Mouse (Mus musculus): ENCODE results near the gene Tlr4. TPM values are rescaled to one million over a fixed set of nuclear protein-coding genes. Genes with fewer than 3 reads are reported as not detected.

Gene Tlr4
- 0.91 and 2.1 TPM in 2 replicates for polyA plus RNA-seq (2014; fragmentation: Nextera tagmentation; extraction: Ambion mirVana)

DNA sequence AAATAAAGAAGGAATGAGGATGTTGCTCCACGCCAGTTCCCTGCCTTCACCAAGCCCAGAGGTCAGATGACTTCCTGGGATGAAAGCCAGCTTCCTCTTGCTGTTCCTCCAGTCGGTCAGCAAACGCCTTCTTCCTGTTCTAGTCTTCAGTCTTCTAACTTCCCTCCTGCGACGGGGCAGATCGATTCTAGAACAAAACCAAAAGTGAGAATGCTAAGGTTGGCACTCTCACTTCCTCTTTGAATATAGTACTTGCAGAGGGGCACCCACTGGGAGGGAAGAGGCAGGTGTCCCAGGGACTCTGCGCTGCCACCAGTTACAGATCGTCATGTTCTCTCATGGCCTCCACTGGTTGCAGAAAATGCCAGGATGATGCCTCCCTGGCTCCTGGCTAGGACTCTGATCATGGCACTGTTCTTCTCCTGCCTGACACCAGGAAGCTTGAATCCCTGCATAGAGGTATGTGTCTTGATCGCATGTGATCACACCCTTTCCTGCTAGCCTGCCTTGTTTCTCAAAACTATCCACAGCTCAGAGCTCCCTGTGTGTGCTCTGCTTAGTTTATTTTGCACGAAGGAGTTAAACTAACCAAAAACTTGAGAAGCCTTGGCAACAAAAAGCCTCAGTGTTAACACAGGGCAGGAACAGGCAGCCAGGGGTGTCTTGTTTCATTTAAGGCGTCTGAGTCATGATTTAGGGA, at the start of gene Tlr4:
Tlr4 (plus strand) TSS at position 122 of the 700 bp plus-strand sequence.
- Histone ChIP-seq H3K4me2 (peak within 1 kb of the TSS; percentile 46), H3K4me3 (ENCODE audit: low read depth, low read length) (0 out of 2 replicates have a peak within 1 kb of the TSS, but pooled peaks have one; percentile 2), H3K9ac (peak within 1 kb of the TSS; percentile 2; the same call in 1 of the 2 replicates), H3K36me3 (ENCODE audit: insufficient read depth) (no peaks in the 10 kb centered on the region), H3K27me3 (ENCODE audit: insufficient read depth, low read length) (no peaks in the 10 kb centered on the region), H3K27ac (ENCODE audit: low read depth) (peak within 1 kb of the TSS; percentile 66; the same call in 1 of the 2 replicates), H3K4me1 (ENCODE audit: insufficient read depth) (no peaks in the 10 kb centered on the region; the same call in 1 of the 2 replicates), H3K9me3 (ENCODE audit: low read depth, low read length) (no peaks in the 10 kb centered on the region)
- ATAC-seq (ENCODE audit: insufficient read depth) (peak; percentile 75), DNase-seq (peak; percentile 71)
- 34% methylated on average over 11 of the region's 11 CpGs for WGBS
- no peak for TF ChIP-seq CTCF (IDR thresholded peaks at IDR 0.05; ENCODE audit: low read depth)

DNA sequence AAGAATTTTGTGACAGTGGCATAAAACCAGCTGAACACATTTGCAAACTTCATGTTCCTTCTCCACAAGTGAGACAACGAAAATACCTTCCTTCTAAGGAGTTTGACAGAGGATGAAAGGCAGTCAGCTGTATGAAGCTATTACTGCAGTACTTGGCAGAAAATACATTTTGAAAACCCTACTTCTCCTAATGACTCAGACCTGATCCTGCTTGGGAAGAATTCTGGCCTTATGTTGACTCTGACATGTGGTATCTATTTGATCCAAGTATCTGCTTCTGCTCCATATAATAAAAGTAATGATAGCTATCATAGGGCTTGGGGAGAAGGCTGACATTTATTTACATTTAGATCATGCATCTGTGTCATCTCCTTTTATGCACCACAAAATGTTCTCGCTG, 33.1 kb upstream of the Tlr4 start:
- WGBS, result 72% methylated on average over 2 of the region's 2 CpGs
- H3K27me3 ChIP-seq (ENCODE audit: insufficient read depth, low read length), result no peaks in the 10 kb centered on the region
- H3K4me2 ChIP-seq, result no peak overlapping the region
- no peak for DNase-seq
- no peaks in the 10 kb centered on the region for H3K9me3 ChIP-seq (ENCODE audit: low read depth, low read length)
- H3K36me3 ChIP-seq (ENCODE audit: insufficient read depth), result no peaks in the 10 kb centered on the region
- no peak for ATAC-seq (ENCODE audit: insufficient read depth)
- no peak overlapping the region for H3K4me3 ChIP-seq (ENCODE audit: low read depth, low read length)
- H3K9ac ChIP-seq, result no peak overlapping the region
- no peak for TF ChIP-seq CTCF (IDR thresholded peaks at IDR 0.05; ENCODE audit: low read depth)
- H3K4me1 ChIP-seq (ENCODE audit: insufficient read depth), result no peaks in the 10 kb centered on the region
- no peak overlapping the region for H3K27ac ChIP-seq (ENCODE audit: low read depth)

DNA sequence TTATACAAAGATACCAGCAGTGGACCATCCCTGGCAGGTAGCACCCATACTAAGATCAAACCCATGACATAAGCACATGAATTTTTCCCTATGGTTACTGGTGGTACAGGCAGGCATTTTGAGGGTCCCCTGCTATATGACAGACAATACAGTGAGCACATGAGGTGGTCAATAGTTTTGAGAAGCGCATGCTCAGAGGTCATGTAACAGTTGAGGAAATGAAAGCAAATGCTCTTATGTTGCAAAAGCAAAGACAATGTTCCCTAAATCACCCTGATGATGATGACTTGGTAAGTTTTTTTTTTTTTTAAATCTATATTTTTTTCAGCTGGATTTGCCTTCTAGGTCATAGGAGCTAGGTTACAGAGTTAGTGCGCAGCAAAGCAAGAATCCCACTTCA, 30.7 kb upstream of the Tlr4 start:
- no peak for DNase-seq
- no peak for TF ChIP-seq CTCF (IDR thresholded peaks at IDR 0.05; ENCODE audit: low read depth)
- H3K4me2 ChIP-seq, result no peak overlapping the region
- no peaks in the 10 kb centered on the region for H3K4me1 ChIP-seq (ENCODE audit: insufficient read depth)
- no peak overlapping the region for H3K9ac ChIP-seq
- no peaks in the 10 kb centered on the region for H3K9me3 ChIP-seq (ENCODE audit: low read depth, low read length)
- H3K27ac ChIP-seq (ENCODE audit: low read depth), result no peak overlapping the region
- no peak overlapping the region for H3K4me3 ChIP-seq (ENCODE audit: low read depth, low read length)
- 97% methylated on average over 2 of the region's 2 CpGs for WGBS
- no peaks in the 10 kb centered on the region for H3K36me3 ChIP-seq (ENCODE audit: insufficient read depth)
- ATAC-seq (ENCODE audit: insufficient read depth), result no peak
- no peaks in the 10 kb centered on the region for H3K27me3 ChIP-seq (ENCODE audit: insufficient read depth, low read length)

DNA sequence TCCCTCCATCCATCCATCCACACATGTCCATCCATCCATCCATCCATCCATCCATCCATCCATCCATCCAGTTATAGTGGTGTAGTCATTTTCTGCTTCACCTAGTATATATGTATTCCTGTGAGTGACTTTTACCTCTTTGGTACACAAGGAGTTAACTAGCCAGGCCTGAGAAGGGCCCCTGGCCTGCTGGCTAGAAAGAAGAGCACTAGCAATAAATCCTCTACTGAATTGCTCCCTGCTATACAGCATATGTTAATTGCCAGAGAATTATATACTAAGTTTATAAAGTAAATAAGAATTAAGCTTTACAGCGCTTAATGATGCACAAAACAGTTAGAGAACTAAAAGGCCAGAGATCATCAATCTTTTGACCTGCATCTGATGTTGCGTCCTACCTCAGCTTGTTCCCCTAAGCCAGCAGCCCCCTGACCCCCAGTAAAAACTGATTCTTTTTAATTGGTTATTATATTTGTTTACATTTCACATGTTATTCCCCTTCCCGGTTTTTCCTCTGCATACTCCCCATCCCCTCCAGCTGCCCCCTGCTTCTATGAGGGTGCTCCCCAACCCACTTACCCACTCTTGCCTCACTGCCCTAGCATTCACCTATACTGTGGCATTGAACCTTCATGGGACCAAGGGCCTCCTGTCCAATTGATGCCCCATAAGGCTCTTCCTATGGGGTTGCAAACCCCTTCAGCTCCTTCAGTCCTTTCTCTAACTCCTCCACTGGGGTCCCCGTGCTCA, 22.7 kb upstream of the Tlr4 start:
- Histone ChIP-seq H3K36me3 (ENCODE audit: insufficient read depth) (no peaks in the 10 kb centered on the region), H3K4me3 (ENCODE audit: low read depth, low read length) (no peak overlapping the region), H3K4me2 (no peak overlapping the region), H3K9me3 (ENCODE audit: low read depth, low read length) (no peaks in the 10 kb centered on the region), H3K27ac (ENCODE audit: low read depth) (no peak overlapping the region), H3K9ac (no peak overlapping the region), H3K27me3 (ENCODE audit: insufficient read depth, low read length) (no peaks in the 10 kb centered on the region), H3K4me1 (ENCODE audit: insufficient read depth) (no peaks in the 10 kb centered on the region)
- DNase-seq, result no peak
- ATAC-seq (ENCODE audit: insufficient read depth), result no peak
- TF ChIP-seq CTCF (IDR thresholded peaks at IDR 0.05; ENCODE audit: low read depth), result no peak
- 58% methylated on average over 4 of the region's 4 CpGs for WGBS

DNA sequence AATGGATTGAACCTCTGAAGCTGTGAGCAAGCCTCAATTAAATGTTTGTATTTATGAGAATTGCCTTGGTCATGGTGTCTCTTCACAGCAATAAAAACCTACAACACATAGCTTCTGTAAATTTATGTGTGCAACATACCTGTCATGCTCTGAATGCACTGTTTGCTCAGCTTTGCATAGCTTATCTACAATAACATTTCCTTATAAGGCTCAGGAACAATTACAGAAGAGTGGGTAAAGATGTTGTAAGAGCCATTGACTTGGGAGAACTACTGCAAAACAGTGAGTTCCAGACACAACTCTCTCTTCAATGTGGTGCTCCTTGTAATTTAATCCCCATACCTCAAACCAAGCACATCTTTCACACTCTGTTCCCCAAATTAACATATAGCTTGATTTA, 21.6 kb upstream of the Tlr4 start:
- no peak for DNase-seq
- ATAC-seq (ENCODE audit: insufficient read depth), result no peak
- Histone ChIP-seq H3K27me3 (ENCODE audit: insufficient read depth, low read length) (no peaks in the 10 kb centered on the region), H3K4me1 (ENCODE audit: insufficient read depth) (no peaks in the 10 kb centered on the region), H3K9ac (no peak overlapping the region), H3K36me3 (ENCODE audit: insufficient read depth) (no peaks in the 10 kb centered on the region), H3K9me3 (ENCODE audit: low read depth, low read length) (no peaks in the 10 kb centered on the region), H3K4me3 (ENCODE audit: low read depth, low read length) (no peak overlapping the region), H3K27ac (ENCODE audit: low read depth) (no peak overlapping the region), H3K4me2 (no peak overlapping the region)
- TF ChIP-seq CTCF (IDR thresholded peaks at IDR 0.05; ENCODE audit: low read depth), result no peak

DNA sequence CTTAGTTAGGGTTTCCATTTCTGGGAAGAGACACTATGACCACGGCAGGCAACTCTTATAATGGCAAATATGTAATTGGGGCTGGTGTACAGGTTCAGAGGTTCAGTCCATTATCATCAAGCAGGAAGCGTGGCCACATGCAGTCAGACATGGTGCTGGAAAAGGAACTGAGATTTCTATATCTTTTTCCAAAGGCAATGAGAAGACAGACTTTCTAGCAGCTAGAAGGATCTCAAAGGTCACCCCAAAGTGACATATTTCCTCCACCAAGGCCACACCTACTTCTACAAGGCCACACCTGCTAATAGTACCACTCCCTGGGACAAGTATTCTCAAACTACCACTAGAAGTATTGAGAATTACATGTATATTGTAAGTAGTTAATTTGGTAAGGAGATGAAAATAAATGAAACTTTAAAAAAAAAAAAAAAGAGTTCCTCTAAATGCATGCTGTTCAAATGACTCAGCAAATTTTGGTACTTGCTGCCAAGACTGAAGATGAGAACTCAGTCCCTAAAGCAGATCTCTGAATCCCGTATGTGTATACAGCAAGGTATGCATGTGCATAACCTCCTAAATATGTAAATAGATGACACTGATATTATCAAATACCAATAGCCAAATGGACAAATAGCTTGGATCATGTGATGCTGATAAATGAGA, 10.9 kb upstream of the Tlr4 start:
- H3K4me1 ChIP-seq (ENCODE audit: insufficient read depth), result no peaks in the 10 kb centered on the region
- H3K27me3 ChIP-seq (ENCODE audit: insufficient read depth, low read length), result no peaks in the 10 kb centered on the region
- H3K27ac ChIP-seq (ENCODE audit: low read depth), result no peak overlapping the region
- no peak overlapping the region for H3K9ac ChIP-seq
- TF ChIP-seq CTCF (IDR thresholded peaks at IDR 0.05; ENCODE audit: low read depth), result no peak
- ATAC-seq (ENCODE audit: insufficient read depth) (no peak), DNase-seq (no peak)
- H3K36me3 ChIP-seq (ENCODE audit: insufficient read depth), result no peaks in the 10 kb centered on the region
- WGBS, result 75% methylated on average over 3 of the region's 3 CpGs
- no peak overlapping the region for H3K4me3 ChIP-seq (ENCODE audit: low read depth, low read length)
- no peaks in the 10 kb centered on the region for H3K9me3 ChIP-seq (ENCODE audit: low read depth, low read length)
- H3K4me2 ChIP-seq, result no peak overlapping the region

DNA sequence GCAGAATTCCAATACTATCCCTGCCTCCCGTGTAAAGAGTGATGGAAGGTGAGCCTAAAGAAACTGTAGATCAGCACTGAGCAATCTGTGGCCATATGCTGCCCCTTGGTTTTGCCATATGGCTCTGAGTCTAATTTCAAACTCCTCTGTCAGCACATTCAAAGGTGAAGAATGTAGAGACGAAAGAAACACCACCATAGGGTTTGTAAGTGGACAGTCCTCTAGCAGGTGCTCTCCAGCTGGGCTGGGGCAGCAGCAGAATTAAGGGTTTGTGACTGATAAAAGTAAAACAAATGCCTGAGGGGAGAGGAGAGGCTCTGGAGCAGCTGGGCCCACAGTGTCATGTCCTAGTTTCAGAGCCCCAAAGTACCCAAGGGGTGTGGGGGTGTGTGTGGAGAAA, 6.2 kb upstream of the Tlr4 start:
- no peaks in the 10 kb centered on the region for H3K36me3 ChIP-seq (ENCODE audit: insufficient read depth)
- H3K4me3 ChIP-seq (ENCODE audit: low read depth, low read length), result no peak overlapping the region
- no peaks in the 10 kb centered on the region for H3K9me3 ChIP-seq (ENCODE audit: low read depth, low read length)
- H3K27me3 ChIP-seq (ENCODE audit: insufficient read depth, low read length), result no peaks in the 10 kb centered on the region
- 58% methylated on average over 2 of the region's 2 CpGs for WGBS
- no peaks in the 10 kb centered on the region for H3K4me1 ChIP-seq (ENCODE audit: insufficient read depth)
- H3K27ac ChIP-seq (ENCODE audit: low read depth), result no peak overlapping the region
- no peak overlapping the region for H3K4me2 ChIP-seq
- ATAC-seq (ENCODE audit: insufficient read depth) (no peak), DNase-seq (no peak)
- H3K9ac ChIP-seq, result no peak overlapping the region
- no peak for TF ChIP-seq CTCF (IDR thresholded peaks at IDR 0.05; ENCODE audit: low read depth)
